In genomic region chr7:18958384-18958766, GRCm38 (mm10) we compare ENCODE assay signal across 8 mouse cellular contexts. TPM values are rescaled to one million over a fixed set of nuclear protein-coding genes. Genes with fewer than 3 reads are reported as not detected.
A peak's percentile ranks its signal among the peaks of the same experiment; 100 is the strongest.
DNase-seq lines count a peak whose midpoint lies in the region; ATAC-seq and TF ChIP-seq lines count a peak whose summit lies in the region.

No protein-coding gene starts in this region.

- H3K9me3 ChIP-seq in heart, embryonic 13.5 days, result no peaks in the 10 kb centered on the region
- H3K9me3 ChIP-seq in ES-E14 (ENCODE audit: control insufficient read depth, insufficient read depth, low read depth, low read length), result no peaks in the 10 kb centered on the region
- H3K9me3 ChIP-seq in forebrain, embryonic 15.5 days, result no peaks in the 10 kb centered on the region
- no peaks in the 10 kb centered on the region for H3K9me3 ChIP-seq in liver, embryonic 16.5 days (replicated peaks; ENCODE audit: control insufficient read depth, low read length)

- no peak for ATAC-seq in heart, embryonic 13.5 days (ENCODE audit: extremely low read depth, insufficient number of reproducible peaks, low FRiP score, low TSS enrichment)
- ATAC-seq in forebrain, embryonic 15.5 days (replicated peaks), result 0 out of 2 replicates have a peak, but pooled peaks have one; percentile 6
- no peak for ATAC-seq in liver, embryonic 16.5 days (ENCODE audit: low read depth)

- peak overlapping the region; percentile 81 for H3K9ac ChIP-seq in heart, embryonic 13.5 days
- peak overlapping the region; percentile 78 for H3K9ac ChIP-seq in ES-E14 (ENCODE audit: insufficient read depth, low read depth, low read length, poor library complexity, severe bottlenecking)
- peak overlapping the region; percentile 44; the same call in 1 of the 2 replicates for H3K9ac ChIP-seq in forebrain, embryonic 15.5 days (replicated peaks)
- peak overlapping the region; percentile 20; the same call in 1 of the 2 replicates for H3K9ac ChIP-seq in liver, embryonic 16.5 days (ENCODE audit: low read depth, low read length)

- WGBS in heart, embryonic 13.5 days, result under 1% methylated on average over 21 of the region's 21 CpGs
- WGBS in forebrain, embryonic 15.5 days, result 3% methylated on average over 21 of the region's 21 CpGs
- under 1% methylated on average over 18 of the region's 21 CpGs for WGBS in liver, embryonic 16.5 days (ENCODE audit: insufficient replicate concordance)

- H3K27me3 ChIP-seq in heart, embryonic 13.5 days (replicated peaks), result peaks cover 80% of the 10 kb centered on the region
- no peaks in the 10 kb centered on the region for H3K27me3 ChIP-seq in forebrain, embryonic 15.5 days
- peaks cover 72% of the 10 kb centered on the region for H3K27me3 ChIP-seq in liver, embryonic 16.5 days (ENCODE audit: control insufficient read depth, insufficient read depth, low read depth, low read length)

- in situ Hi-C loops in ES-E14 (cut with MboI; ENCODE audit: low sequenced_read_pairs in 2 of 2, unreplicated experiment in 2 of 2), result no loop called here

- peaks cover 37% of the 10 kb centered on the region for H3K4me1 ChIP-seq in heart, embryonic 13.5 days
- peaks cover 0 to 17% of the 10 kb centered on the region in 2 experiments; a peak in 2 of 4 replicates for H3K4me1 ChIP-seq in ES-E14 (ENCODE audit: control insufficient read depth in 2 of 2, insufficient read depth in 2 of 2, low read length in 2 of 2, poor library complexity in 1 of 2)
- peaks cover 41% of the 10 kb centered on the region for H3K4me1 ChIP-seq in forebrain, embryonic 15.5 days
- no peaks in the 10 kb centered on the region; the same call in none of the 2 replicates for H3K4me1 ChIP-seq in liver, embryonic 16.5 days (ENCODE audit: control insufficient read depth, low read depth, low read length)

- no peaks in the 10 kb centered on the region for H3K36me3 ChIP-seq in heart, embryonic 13.5 days
- H3K36me3 ChIP-seq in ES-E14 (ENCODE audit: control insufficient read depth, insufficient read depth, low read length, poor library complexity, severe bottlenecking), result 0 out of 2 replicates have a peak, but pooled peaks cover 2% of the 10 kb centered on the region
- peaks cover 18% of the 10 kb centered on the region for H3K36me3 ChIP-seq in forebrain, embryonic 15.5 days
- no peaks in the 10 kb centered on the region for H3K36me3 ChIP-seq in liver, embryonic 16.5 days (ENCODE audit: control insufficient read depth, insufficient read depth)

- H3K27ac ChIP-seq in heart, embryonic 13.5 days (replicated peaks), result peak overlapping the region; percentile 66
- peak overlapping the region; percentile 28; the same call in 1 of the 2 replicates for H3K27ac ChIP-seq in ES-E14 (ENCODE audit: insufficient read depth, low read depth, low read length, poor library complexity, severe bottlenecking)
- no peak overlapping the region for H3K27ac ChIP-seq in forebrain, embryonic 15.5 days (replicated peaks)
- H3K27ac ChIP-seq in liver, embryonic 16.5 days (ENCODE audit: low read length), result no peak overlapping the region

- no peak for DNase-seq in heart, postnatal 14 days
- no peak for DNase-seq in ES-E14 (ENCODE audit: low read depth, low spot score)
- DNase-seq in adrenal gland, postnatal 10 days, result no peak
- DNase-seq in spleen, postnatal 14 days (ENCODE audit: low spot score in 2 of 2), result no peak
- DNase-seq in Muller cell, postnatal 12 days (ENCODE audit: inconsistent ontology term), result no peak

- H3K4me2 ChIP-seq in heart, embryonic 13.5 days, result peak overlapping the region; percentile 90
- H3K4me2 ChIP-seq in forebrain, embryonic 15.5 days (replicated peaks), result peak overlapping the region; percentile 59
- H3K4me2 ChIP-seq in liver, embryonic 16.5 days (ENCODE audit: low read depth, low read length), result peak overlapping the region; percentile 67

- intact Hi-C loops in heart, postnatal 14 days (cut with DNase I), result no loop called here

- H3K4me3 ChIP-seq in heart, embryonic 13.5 days, result peak overlapping the region; percentile 62
- peak overlapping the region; percentile 68 for H3K4me3 ChIP-seq in ES-E14 (ENCODE audit: insufficient read depth in 1 of 2, low read depth in 1 of 2, low read length in 2 of 2, poor library complexity in 1 of 2, severe bottlenecking in 1 of 2)
- peak overlapping the region; percentile 38 for H3K4me3 ChIP-seq in forebrain, embryonic 15.5 days
- peak overlapping the region; percentile 57 for H3K4me3 ChIP-seq in liver, embryonic 16.5 days (ENCODE audit: low read depth, low read length)

TF ChIP-seq in ES-E14, 5 proteins besides CTCF, POLR2A, EP300 and RAD21:
- no peak for TF ChIP-seq CHD2 (IDR thresholded peaks at IDR 0.05; ENCODE audit: low read depth, low read length)
- TF ChIP-seq MAFK (IDR thresholded peaks at IDR 0.05; ENCODE audit: insufficient read depth, low read depth, low read length), result no peak
- no peak for TF ChIP-seq ZNF384 (IDR thresholded peaks at IDR 0.05; ENCODE audit: low read depth, low read length)
- TF ChIP-seq HCFC1 (IDR thresholded peaks at IDR 0.05; ENCODE audit: borderline replicate concordance, insufficient read depth, low read length), result no peak
- no peak for TF ChIP-seq ZC3H11A (IDR thresholded peaks at IDR 0.05; ENCODE audit: borderline replicate concordance, low read depth, low read length)

RNA-seq across cellular contexts. Expression of gene Nanos2, which starts 28.8 kb away (rescaled TPM):
- not detected in 2 replicates for polyA plus RNA-seq in heart, embryonic 13.5 days (2015; fragmentation: Nextera tagmentation; extraction: Ambion mirVana)
- not detected for total RNA-seq in heart, postnatal 14 days (2021)
- not detected in 2 replicates for total RNA-seq in ES-E14 (2012; rRNA removed)
- 0.60 and 1.2 TPM in 2 replicates for polyA plus RNA-seq in forebrain, embryonic 15.5 days (2015; fragmentation: Nextera tagmentation; extraction: Ambion mirVana)
- not detected in 2 replicates for polyA plus RNA-seq in liver, embryonic 16.5 days (2015; fragmentation: Nextera tagmentation; extraction: Ambion mirVana)
- not detected for total RNA-seq in adrenal gland, postnatal 10 days (2021)

RNA-seq across cellular contexts. Expression of gene Mypop, which starts 32.7 kb away (rescaled TPM):
- polyA plus RNA-seq in heart, embryonic 13.5 days (2015; fragmentation: Nextera tagmentation; extraction: Ambion mirVana), result 1.8 and 1.9 TPM in 2 replicates
- 1 to 10 TPM; 2.5 to 2.8 TPM for total RNA-seq in heart, postnatal 14 days (2021)
- 3.1 and 3.7 TPM in 2 replicates for total RNA-seq in ES-E14 (2012; rRNA removed)
- 4.4 and 5.5 TPM in 2 replicates for polyA plus RNA-seq in forebrain, embryonic 15.5 days (2015; fragmentation: Nextera tagmentation; extraction: Ambion mirVana)
- 0.12 and 0.48 TPM in 2 replicates for polyA plus RNA-seq in liver, embryonic 16.5 days (2015; fragmentation: Nextera tagmentation; extraction: Ambion mirVana)
- 1 to 10 TPM; 6.4 to 6.8 TPM for total RNA-seq in adrenal gland, postnatal 10 days (2021)

RNA-seq across cellular contexts. Expression of gene Nova2, which starts 32.7 kb away (rescaled TPM):
- polyA plus RNA-seq in heart, embryonic 13.5 days (2015; fragmentation: Nextera tagmentation; extraction: Ambion mirVana), result 0.52 and 0.60 TPM in 2 replicates
- 10 to 100 TPM in 1 of 2 experiments, 1 to 10 TPM in 1; 9.6 to 10.1 TPM for total RNA-seq in heart, postnatal 14 days (2021)
- total RNA-seq in ES-E14 (2012; rRNA removed), result 0.79 and 0.80 TPM in 2 replicates
- 17.6 and 18.0 TPM in 2 replicates for polyA plus RNA-seq in forebrain, embryonic 15.5 days (2015; fragmentation: Nextera tagmentation; extraction: Ambion mirVana)
- 0.06 and 0.09 TPM in 2 replicates for polyA plus RNA-seq in liver, embryonic 16.5 days (2015; fragmentation: Nextera tagmentation; extraction: Ambion mirVana)
- total RNA-seq in adrenal gland, postnatal 10 days (2021), result 1 to 10 TPM; 6.1 to 7.4 TPM

RNA-seq across cellular contexts. Expression of gene Irf2bp1, which starts 45.5 kb away (rescaled TPM):
- polyA plus RNA-seq in heart, embryonic 13.5 days (2015; fragmentation: Nextera tagmentation; extraction: Ambion mirVana), result 12.4 and 12.7 TPM in 2 replicates
- total RNA-seq in heart, postnatal 14 days (2021), result 10 to 100 TPM; 24.2 to 24.4 TPM
- 15.9 and 16.3 TPM in 2 replicates for total RNA-seq in ES-E14 (2012; rRNA removed)
- 35.4 and 36.7 TPM in 2 replicates for polyA plus RNA-seq in forebrain, embryonic 15.5 days (2015; fragmentation: Nextera tagmentation; extraction: Ambion mirVana)
- 6.4 and 6.6 TPM in 2 replicates for polyA plus RNA-seq in liver, embryonic 16.5 days (2015; fragmentation: Nextera tagmentation; extraction: Ambion mirVana)
- total RNA-seq in adrenal gland, postnatal 10 days (2021), result 10 to 100 TPM; 36.9 to 37.2 TPM

RNA-seq across cellular contexts. Expression of gene Ccdc61, which starts 48.2 kb away (rescaled TPM):
- polyA plus RNA-seq in heart, embryonic 13.5 days (2015; fragmentation: Nextera tagmentation; extraction: Ambion mirVana), result 18.2 and 23.0 TPM in 2 replicates
- total RNA-seq in heart, postnatal 14 days (2021), result 1 to 10 TPM; 9.0 to 9.5 TPM
- total RNA-seq in ES-E14 (2012; rRNA removed), result 11.8 and 19.4 TPM in 2 replicates
- polyA plus RNA-seq in forebrain, embryonic 15.5 days (2015; fragmentation: Nextera tagmentation; extraction: Ambion mirVana), result 26.5 and 27.9 TPM in 2 replicates
- 7.9 and 8.4 TPM in 2 replicates for polyA plus RNA-seq in liver, embryonic 16.5 days (2015; fragmentation: Nextera tagmentation; extraction: Ambion mirVana)
- total RNA-seq in adrenal gland, postnatal 10 days (2021), result 10 to 100 TPM; 12.5 to 13.9 TPM

Comparison
In these comparisons a context has a peak if more than half of its experiments do, and no peak if none do; other contexts are left out.
1. H3K27ac ChIP-seq: peak in heart, embryonic 13.5 days (single experiment) and ES-E14 (single experiment); none in forebrain, embryonic 15.5 days (single experiment) and liver, embryonic 16.5 days (single experiment).
2. H3K9ac ChIP-seq: peak in every context shown above with its lines; median percentile 81 in heart, embryonic 13.5 days; 78 in ES-E14; 44 in forebrain, embryonic 15.5 days; 20 in liver, embryonic 16.5 days.
3. Peak in every context shown above with its lines, with median percentiles within 50 percentile points of each other: H3K4me2 ChIP-seq and H3K4me3 ChIP-seq.